26 mouse cellular contexts compared by ENCODE assay signal in genomic region chr3:84768940-84769339, GRCm38 (mm10).
"Had no signal": no experiment of that assay in that cellular context is flagged by ENCODE, and none has a peak within 500 bp of the region (broad histone marks: within the 10 kb centered on the region; RNA-seq: fewer than 3 reads in every experiment).

No protein-coding gene starts in this region.

- H3K36me3 ChIP-seq: heart, embryonic 10.5 days; heart, embryonic 12.5 days; hindbrain, embryonic 10.5 days; hindbrain, embryonic 12.5 days; intestine, embryonic 15.5 days; limb, embryonic 10.5 days; limb, embryonic 12.5 days; liver, embryonic 13.5 days had no signal

- H3K4me1 ChIP-seq: heart, embryonic 10.5 days; heart, embryonic 12.5 days; hindbrain, embryonic 10.5 days; hindbrain, embryonic 12.5 days; intestine, embryonic 15.5 days; limb, embryonic 12.5 days had no signal

- ATAC-seq: hindbrain, embryonic 16.5 days; intestine, embryonic 15.5 days; intestine, postnatal 0 days had no signal

- H3K4me2 ChIP-seq: heart, embryonic 12.5 days; hindbrain, embryonic 12.5 days; hindbrain, embryonic 14.5 days; intestine, embryonic 15.5 days; limb, embryonic 12.5 days; liver, embryonic 11.5 days; liver, embryonic 13.5 days had no signal

- H3K4me3 ChIP-seq: gastrocnemius, adult 2 months; heart, embryonic 10.5 days; heart, embryonic 12.5 days; hindbrain, embryonic 10.5 days; hindbrain, embryonic 12.5 days; intestine, embryonic 15.5 days; layer of hippocampus, adult 2 months; left cerebral cortex, adult 2 months; limb, embryonic 10.5 days; limb, embryonic 12.5 days; liver, embryonic 13.5 days had no signal

- H3K27me3 ChIP-seq: heart, embryonic 12.5 days; hindbrain, embryonic 12.5 days; intestine, embryonic 15.5 days; limb, embryonic 12.5 days; liver, embryonic 13.5 days had no signal

- H3K9me3 ChIP-seq: heart, embryonic 10.5 days; heart, embryonic 12.5 days; hindbrain, embryonic 10.5 days; hindbrain, embryonic 12.5 days; intestine, embryonic 15.5 days; limb, embryonic 10.5 days; limb, embryonic 12.5 days; liver, embryonic 13.5 days had no signal

- H3K27ac ChIP-seq: gastrocnemius, adult 2 months; heart, embryonic 10.5 days; hindbrain, embryonic 10.5 days; hindbrain, embryonic 12.5 days; hindbrain, embryonic 14.5 days; intestine, embryonic 15.5 days; layer of hippocampus, adult 2 months; left cerebral cortex, adult 2 months; limb, embryonic 10.5 days; limb, embryonic 12.5 days; liver, embryonic 13.5 days had no signal

- H3K9ac ChIP-seq: heart, embryonic 12.5 days; hindbrain, embryonic 12.5 days; hindbrain, embryonic 14.5 days; intestine, embryonic 15.5 days; limb, embryonic 12.5 days; liver, embryonic 13.5 days had no signal

- DNase-seq: gastrocnemius, adult 2 months; gastrocnemius, postnatal 10 days; gastrocnemius, postnatal 25 days; heart, adult 18-20 months; heart, postnatal 10 days; heart, postnatal 4 days; kidney, adult 18-20 months; kidney, adult 8-10 months; kidney, postnatal 10 days; kidney, postnatal 25 days; kidney, postnatal 4 days; liver; liver, embryonic 13.5 days had no signal
